Mouse (Mus musculus): Measurements from ENCODE around the gene Pcmtd2. TPM values are rescaled to one million over a fixed set of nuclear protein-coding genes. Genes with fewer than 3 reads are reported as not detected.

Pcmtd2 gene
- polyA plus RNA-seq, 1 experiment from 2014 or later, result 27.7 TPM

Other genes with a start within 250 kb of the Pcmtd2 start
- gene Prpf6, start 246.0 kb upstream of the Pcmtd2 start, polyA plus RNA-seq (2015; fragmentation: Nextera tagmentation; extraction: Ambion mirVana), result 57.3 and 63.6 TPM in 2 replicates
- gene Zfp512b, start 245.1 kb upstream of the Pcmtd2 start, polyA plus RNA-seq (2015; fragmentation: Nextera tagmentation; extraction: Ambion mirVana), result 44.9 and 65.1 TPM in 2 replicates
- gene Samd10, start 238.6 kb upstream of the Pcmtd2 start, polyA plus RNA-seq (2015; fragmentation: Nextera tagmentation; extraction: Ambion mirVana), result 192 and 201 TPM in 2 replicates
- gene Gm29797, start 180.8 kb upstream of the Pcmtd2 start, polyA plus RNA-seq (2015; fragmentation: Nextera tagmentation; extraction: Ambion mirVana), result not detected in 2 replicates
- 18.0 TPM in 2 replicates for gene Sox18, start 166.2 kb upstream of the Pcmtd2 start, polyA plus RNA-seq (2015; fragmentation: Nextera tagmentation; extraction: Ambion mirVana)
- gene Tcea2, start 157.5 kb upstream of the Pcmtd2 start, polyA plus RNA-seq (2015; fragmentation: Nextera tagmentation; extraction: Ambion mirVana), result 47.7 and 50.0 TPM in 2 replicates
- 68.9 and 71.9 TPM in 2 replicates for gene Rgs19, start 143.9 kb upstream of the Pcmtd2 start, polyA plus RNA-seq (2015; fragmentation: Nextera tagmentation; extraction: Ambion mirVana)
- gene Lkaaear1, start 139.4 kb upstream of the Pcmtd2 start, polyA plus RNA-seq (2015; fragmentation: Nextera tagmentation; extraction: Ambion mirVana), result not detected in 2 replicates
- gene Oprl1, start 122.8 kb upstream of the Pcmtd2 start, polyA plus RNA-seq (2015; fragmentation: Nextera tagmentation; extraction: Ambion mirVana), result 93.8 and 96.3 TPM in 2 replicates
- gene Myt1, start 74.5 kb upstream of the Pcmtd2 start, polyA plus RNA-seq (2015; fragmentation: Nextera tagmentation; extraction: Ambion mirVana), result 11.0 and 12.9 TPM in 2 replicates
- 69.8 and 79.0 TPM in 2 replicates for gene Polr3k, start 26.5 kb downstream of the Pcmtd2 start, polyA plus RNA-seq (2015; fragmentation: Nextera tagmentation; extraction: Ambion mirVana)
- gene Gm14496, start 153.3 kb downstream of the Pcmtd2 start, polyA plus RNA-seq (2015; fragmentation: Nextera tagmentation; extraction: Ambion mirVana), result not detected in 2 replicates

Measured in hindbrain, embryonic 16.5 days (tissue).